Mouse (Mus musculus): ENCODE measurements at regions not wholly inside any gene's neighbourhood (a gene's known extent, or its start where the extent isn't known, plus 50 kb on each side); places are given as distances from the start of the nearest gene placed in this dataset.

GRCm38 (mm10) chr1:63819536-63820254, 50.6 kb upstream of the 4933402D24Rik start:
- H3K27ac ChIP-seq (ENCODE audit: insufficient read depth, low read length): peak overlapping the region; percentile 21; the same call in 1 of the 2 replicates
- H3K4me3 ChIP-seq (ENCODE audit: insufficient read depth, low read length): no peak overlapping the region
- TF ChIP-seq POLR2A (IDR thresholded peaks at IDR 0.05; ENCODE audit: extremely low read depth, insufficient read depth, low read length): no peak
- no peaks in the 10 kb centered on the region for H3K4me1 ChIP-seq (ENCODE audit: control insufficient read depth, insufficient read depth, low read length)
